Mouse (Mus musculus) liver, embryonic 16.5 days (tissue): Measurements from ENCODE around the gene Trpm2. TPM values are rescaled to one million over a fixed set of nuclear protein-coding genes. Genes with fewer than 3 reads are reported as not detected.

Experiments used
- ATAC-seq: fragments of 200-750 bp; cut with Nextera tagmentation; 2 replicates; pipeline ENCODE4 v1.8.0; 2017; ENCODE audit warnings: low read depth, mild to moderate bottlenecking, moderate number of reproducible peaks, moderate library complexity
- H3K27ac ChIP-seq: fragments of 300-500 bp; sonication (generic); 2 replicates; pipeline ENCODE4 v1.5.1; 2014; ENCODE audit warnings: mild to moderate bottlenecking, low read length
- H3K27me3 ChIP-seq: fragments of 300-500 bp; sonication (generic); 2 replicates; pipeline ENCODE4 v1.6.1; 2014; ENCODE audit warnings: low read depth, low read length, mixed read lengths; ENCODE audit not compliant: control insufficient read depth, insufficient read depth
- H3K36me3 ChIP-seq: fragments of 300-500 bp; sonication (generic); 2 replicates; pipeline ENCODE4 v1.6.1; 2014; ENCODE audit warnings: mild to moderate bottlenecking; ENCODE audit not compliant: control insufficient read depth, insufficient read depth
- H3K4me1 ChIP-seq: fragments of 300-500 bp; sonication (generic); 2 replicates; pipeline ENCODE4 v1.6.1; 2014; ENCODE audit warnings: low read depth, low read length, mixed read lengths; ENCODE audit not compliant: control insufficient read depth
- H3K4me2 ChIP-seq: fragments of 300-500 bp; sonication (generic); 2 replicates; pipeline ENCODE4 v1.6.1; 2014; ENCODE audit warnings: low read depth, low read length, mixed read lengths
- H3K4me3 ChIP-seq: fragments of 300-500 bp; sonication (generic); 2 replicates; pipeline ENCODE4 v1.5.1; 2014; ENCODE audit warnings: low read depth, mild to moderate bottlenecking, low read length
- H3K9ac ChIP-seq: fragments of 300-500 bp; sonication (generic); 2 replicates; pipeline ENCODE4 v1.6.1; 2014; ENCODE audit warnings: low read depth, low read length
- H3K9me3 ChIP-seq: fragments of 300-500 bp; sonication (generic); replicated peaks from 2 replicates; pipeline ENCODE4 v1.6.1; 2016; ENCODE audit warnings: low read length; ENCODE audit not compliant: control insufficient read depth
- WGBS: fragments of 180-500 bp; shearing (Covaris S2); extraction: QIAGEN DNeasy Blood & Tissue Kit; methylation state at CpG from one replicate; pipeline ENCODE4 v1.1.7; 2014; ENCODE audit not compliant: insufficient replicate concordance; 5-methylcytosine and 5-hydroxymethylcytosine counted together
- polyA plus RNA-seq: library from polyadenylated mRNA; unstranded; fragments of >200 nt; fragmentation: Nextera tagmentation; extraction: Ambion mirVana; gene quantifications from 2 replicates; pipeline ENCODE4 v1.2.1, GENCODE M21; 2015

Trpm2 gene
- polyA plus RNA-seq, 1 experiment from 2014 or later: 2.7 TPM

DNA sequence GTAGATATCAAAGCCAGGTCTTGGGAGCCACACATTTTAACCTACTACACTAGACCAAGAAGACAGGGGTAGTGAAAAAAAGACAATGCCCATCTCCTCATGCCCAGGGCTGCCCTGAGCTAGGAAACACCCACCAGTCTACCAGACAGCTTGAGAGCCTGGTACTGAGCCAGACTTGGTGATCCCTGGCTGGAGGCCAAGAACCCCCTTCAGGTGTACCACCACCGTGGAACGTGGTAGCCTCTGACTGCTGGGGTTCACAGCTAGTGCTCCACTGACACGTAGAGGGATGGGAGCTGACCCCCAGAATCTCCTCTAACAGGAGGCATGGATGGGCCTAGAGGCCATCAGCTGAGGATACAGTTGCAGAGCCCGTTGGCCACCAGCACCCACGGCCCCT, 29.8 kb upstream of the Trpm2 start:
- Histone ChIP-seq H3K4me2 (no peak overlapping the region), H3K27me3 (no peaks in the 10 kb centered on the region), H3K4me3 (no peak overlapping the region), H3K36me3 (peaks cover 66% of the 10 kb centered on the region), H3K9ac (no peak overlapping the region), H3K9me3 (no peaks in the 10 kb centered on the region), H3K4me1 (peaks cover 14% of the 10 kb centered on the region), H3K27ac (no peak overlapping the region)
- no peak for ATAC-seq
- 89% methylated on average over 5 of the region's 5 CpGs for WGBS

DNA sequence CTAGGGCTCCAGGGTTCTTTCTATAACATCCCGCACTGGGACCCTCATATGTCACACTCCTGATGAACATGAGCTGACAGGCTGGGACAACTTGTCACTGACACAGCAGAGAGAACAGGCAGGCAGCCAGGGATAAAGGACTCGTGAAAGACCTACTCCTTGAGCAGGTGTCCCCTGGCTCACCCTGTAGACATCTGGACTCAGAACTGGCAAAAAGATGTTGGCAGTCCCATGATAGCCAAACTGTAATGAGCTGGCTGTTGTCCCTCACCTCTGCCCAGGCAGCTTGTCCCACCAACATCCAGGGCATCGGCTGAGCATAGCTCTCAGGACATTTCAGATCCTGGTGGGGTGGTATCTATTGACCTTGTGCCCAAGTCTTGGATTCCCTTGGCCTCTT, 25.3 kb upstream of the Trpm2 start:
- Histone ChIP-seq H3K9me3 (no peaks in the 10 kb centered on the region), H3K4me2 (no peak overlapping the region), H3K4me1 (no peaks in the 10 kb centered on the region), H3K9ac (no peak overlapping the region), H3K4me3 (no peak overlapping the region), H3K27ac (no peak overlapping the region), H3K27me3 (no peaks in the 10 kb centered on the region), H3K36me3 (peaks cover 76% of the 10 kb centered on the region)
- 82% methylated on average over 3 of the region's 3 CpGs for WGBS
- no peak for ATAC-seq

DNA sequence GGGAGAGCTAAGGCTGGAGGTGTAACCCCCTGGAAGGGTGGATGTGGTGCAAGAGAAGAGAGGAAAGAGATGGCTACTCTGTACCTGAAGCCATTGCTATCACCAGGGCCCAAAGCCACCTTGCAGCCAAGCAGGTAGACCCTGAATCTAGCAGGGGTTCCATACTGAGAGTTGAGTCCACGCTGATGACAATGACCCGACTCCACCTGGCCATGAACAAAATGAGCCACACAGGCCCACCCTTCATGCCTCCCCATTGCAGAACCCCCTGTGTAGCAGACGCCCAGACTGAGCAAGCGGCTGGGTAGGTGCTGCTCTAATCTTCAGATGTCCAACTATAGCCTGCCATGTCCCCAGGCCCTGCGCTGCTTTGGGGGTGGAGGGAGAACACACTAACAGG, 15.4 kb upstream of the Trpm2 start:
- no peaks in the 10 kb centered on the region for H3K9me3 ChIP-seq
- H3K36me3 ChIP-seq: peaks cover 34% of the 10 kb centered on the region
- H3K4me2 ChIP-seq: no peak overlapping the region
- no peak overlapping the region for H3K27ac ChIP-seq
- no peak for ATAC-seq
- no peak overlapping the region for H3K4me3 ChIP-seq
- no peak overlapping the region for H3K9ac ChIP-seq
- no peaks in the 10 kb centered on the region for H3K4me1 ChIP-seq
- H3K27me3 ChIP-seq: no peaks in the 10 kb centered on the region
- WGBS: 69% methylated on average over 5 of the region's 5 CpGs

DNA sequence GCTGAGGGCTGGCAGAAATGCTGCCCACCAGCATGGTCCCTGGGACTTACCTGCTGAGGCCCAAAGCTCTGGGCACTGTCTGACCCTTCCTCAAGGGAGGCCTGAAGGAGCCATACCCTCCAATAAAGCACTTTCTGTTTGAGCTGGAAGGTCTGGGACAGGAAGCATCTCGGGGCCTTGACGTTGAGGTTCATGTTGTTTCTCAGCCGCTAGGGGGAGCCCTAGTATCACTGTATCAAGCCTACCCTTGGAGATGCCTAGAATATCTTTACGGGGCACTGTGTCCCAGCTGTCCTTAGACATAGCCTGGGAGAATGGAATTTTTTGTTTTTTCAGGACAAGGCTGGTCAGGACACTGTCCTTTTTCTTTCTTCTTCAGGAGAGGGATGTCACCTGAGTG, 14.3 kb upstream of the Trpm2 start:
- Histone ChIP-seq H3K9me3 (no peaks in the 10 kb centered on the region), H3K27ac (no peak overlapping the region), H3K36me3 (peaks cover 23% of the 10 kb centered on the region), H3K4me2 (no peak overlapping the region), H3K27me3 (no peaks in the 10 kb centered on the region), H3K9ac (no peak overlapping the region), H3K4me3 (no peak overlapping the region), H3K4me1 (no peaks in the 10 kb centered on the region)
- ATAC-seq: peak; percentile 68
- WGBS: 3% methylated on average over 4 of the region's 4 CpGs

DNA sequence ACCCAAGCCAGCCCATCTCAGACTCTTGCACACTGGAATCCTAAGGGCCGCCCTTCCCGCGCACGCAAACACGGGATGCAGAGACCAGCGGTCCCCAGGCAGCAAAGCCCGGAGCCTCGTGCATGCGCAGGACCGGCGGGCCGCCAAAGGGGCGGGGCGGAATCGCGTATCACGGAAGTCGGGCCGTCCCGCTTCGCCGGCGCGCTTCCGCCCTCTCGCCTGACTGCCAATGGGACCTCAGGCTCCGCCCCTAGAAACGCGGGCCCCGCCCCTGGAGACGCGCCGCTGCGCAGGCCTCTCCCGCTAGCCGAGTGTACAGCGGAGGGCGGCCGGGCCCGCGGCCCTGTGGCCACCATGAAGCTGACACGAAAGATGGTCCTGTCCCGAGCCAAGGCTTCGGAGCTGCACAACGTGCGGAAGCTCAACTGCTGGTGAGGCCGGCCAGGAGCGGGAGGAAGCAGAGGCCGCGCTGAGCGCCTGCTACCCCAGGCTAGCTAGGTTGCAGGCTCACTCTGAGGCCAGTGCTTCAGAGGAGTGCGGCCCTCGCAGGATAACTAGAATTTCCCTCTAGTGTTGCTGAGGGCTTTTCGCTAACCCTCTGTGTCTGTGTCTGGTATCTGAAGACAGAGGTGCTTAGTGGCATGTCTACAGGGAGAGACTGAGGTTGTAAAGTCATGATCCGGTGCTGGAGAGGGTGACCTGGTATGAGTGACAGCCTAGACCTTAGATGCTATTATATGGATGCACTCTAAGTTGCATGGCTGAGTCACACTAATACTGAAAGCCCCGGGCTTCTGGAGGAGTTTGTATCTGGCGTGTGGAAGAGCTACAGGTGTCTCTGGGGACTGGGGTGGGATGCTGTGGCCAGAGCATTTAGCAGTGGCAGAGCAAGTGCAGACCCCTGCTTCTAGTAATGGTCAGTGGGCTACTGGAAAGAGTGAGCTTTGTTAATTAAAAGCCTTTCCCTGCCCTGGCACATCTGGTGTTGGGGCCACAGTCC, 8.3 kb upstream of the Trpm2 start, which contains the start of gene 1810043G02Rik:
Gene 1810043G02Rik (plus strand): TSS at position 174 of the 1,000 bp plus-strand sequence.
- peaks cover 21% of the 10 kb centered on the region for H3K4me1 ChIP-seq
- no peaks in the 10 kb centered on the region for H3K27me3 ChIP-seq
- H3K4me2 ChIP-seq: peak within 1 kb of the TSS; percentile 97
- peak; percentile 96 for ATAC-seq
- peak within 1 kb of the TSS; percentile 74 for H3K9ac ChIP-seq
- WGBS: 2% methylated on average over 55 of the region's 57 CpGs
- H3K27ac ChIP-seq: no peak within 1 kb of the TSS
- no peaks in the 10 kb centered on the region for H3K36me3 ChIP-seq
- H3K4me3 ChIP-seq: peak within 1 kb of the TSS; percentile 74
- H3K9me3 ChIP-seq: no peaks in the 10 kb centered on the region

DNA sequence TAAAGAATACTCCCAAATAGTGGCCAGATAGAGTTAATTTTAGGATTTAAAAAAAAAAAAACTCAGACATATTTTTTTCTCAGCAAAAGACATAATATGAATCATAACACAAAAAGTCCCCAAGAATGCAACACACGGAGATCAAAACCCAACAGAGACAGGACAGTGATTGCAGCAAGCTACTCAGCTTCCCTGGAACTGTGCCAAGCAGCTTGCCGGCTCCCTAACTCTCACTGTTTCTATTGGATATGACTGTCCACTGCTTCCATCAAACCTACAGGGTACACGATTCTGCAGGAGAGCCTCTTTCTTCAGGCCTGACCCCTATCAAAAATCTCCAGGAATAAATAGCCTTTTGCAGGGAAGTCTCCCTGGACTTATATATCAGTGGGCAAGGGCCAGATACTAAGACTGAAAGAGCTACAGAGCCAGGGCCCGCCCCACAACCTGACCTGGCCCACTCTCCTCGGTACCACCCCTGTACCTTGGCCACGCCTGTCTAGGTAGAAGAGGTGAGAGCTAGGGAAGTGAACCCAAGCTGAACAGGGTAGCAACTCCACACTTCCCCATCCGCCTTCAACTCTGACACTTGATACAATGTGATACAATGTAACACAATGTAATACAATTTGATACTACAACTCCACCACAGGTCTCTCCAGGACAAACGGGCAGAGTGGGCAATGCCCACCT, 6.2 kb upstream of the Trpm2 start:
- no peak for ATAC-seq
- Histone ChIP-seq H3K4me3 (no peak overlapping the region), H3K4me1 (peaks cover 21% of the 10 kb centered on the region), H3K9ac (no peak overlapping the region), H3K4me2 (no peak overlapping the region), H3K36me3 (no peaks in the 10 kb centered on the region), H3K9me3 (no peaks in the 10 kb centered on the region), H3K27me3 (no peaks in the 10 kb centered on the region), H3K27ac (no peak overlapping the region)
- 56% methylated on average over 8 of the region's 8 CpGs for WGBS

DNA sequence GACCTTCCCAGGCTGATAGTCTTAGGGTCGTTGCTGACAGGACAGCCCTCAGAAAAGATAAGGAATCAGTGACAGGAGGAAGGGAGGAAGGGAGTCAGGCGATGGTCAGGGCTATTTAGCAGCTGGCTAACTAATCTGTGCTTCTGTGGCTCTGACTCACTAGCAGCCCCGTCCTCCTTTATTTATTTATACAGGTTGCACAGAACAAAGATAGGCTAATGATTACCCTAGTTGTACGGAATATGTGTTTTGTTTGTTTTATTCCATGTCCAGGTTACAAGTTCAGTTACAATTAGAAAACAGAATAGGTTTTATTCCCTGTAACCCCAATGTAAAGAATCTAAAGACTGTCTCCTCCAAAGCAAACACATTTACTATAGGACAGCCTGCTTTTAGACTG, 5.3 kb upstream of the Trpm2 start:
- ATAC-seq: no peak
- Histone ChIP-seq H3K27me3 (no peaks in the 10 kb centered on the region; the same call in 1 of the 2 replicates), H3K4me1 (peaks cover 21% of the 10 kb centered on the region), H3K4me2 (no peak overlapping the region), H3K9me3 (no peaks in the 10 kb centered on the region), H3K9ac (no peak overlapping the region), H3K36me3 (no peaks in the 10 kb centered on the region), H3K4me3 (no peak overlapping the region), H3K27ac (no peak overlapping the region)
- 12% methylated on average over 4 of the region's 4 CpGs for WGBS

DNA sequence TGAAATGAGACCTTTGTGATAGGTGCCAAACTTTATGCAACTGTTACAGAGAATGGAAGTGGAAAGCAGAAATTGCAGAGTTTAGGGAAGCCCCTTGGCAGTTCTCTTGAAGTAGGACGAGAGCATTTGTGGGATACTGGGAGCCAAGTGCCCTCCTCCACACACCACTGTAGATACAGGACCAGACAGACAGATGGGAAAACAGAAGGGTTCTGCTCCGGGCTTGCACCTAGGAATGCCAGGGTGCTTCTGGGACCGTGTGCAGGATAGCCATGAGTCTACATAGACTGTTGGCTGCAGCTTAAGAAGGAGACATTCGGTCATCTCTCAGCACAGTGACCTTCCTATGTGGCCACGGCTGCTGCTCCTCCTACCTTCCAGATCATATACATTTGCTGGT, 4.4 kb upstream of the Trpm2 start:
- Histone ChIP-seq H3K9me3 (no peaks in the 10 kb centered on the region), H3K9ac (no peak overlapping the region)

DNA sequence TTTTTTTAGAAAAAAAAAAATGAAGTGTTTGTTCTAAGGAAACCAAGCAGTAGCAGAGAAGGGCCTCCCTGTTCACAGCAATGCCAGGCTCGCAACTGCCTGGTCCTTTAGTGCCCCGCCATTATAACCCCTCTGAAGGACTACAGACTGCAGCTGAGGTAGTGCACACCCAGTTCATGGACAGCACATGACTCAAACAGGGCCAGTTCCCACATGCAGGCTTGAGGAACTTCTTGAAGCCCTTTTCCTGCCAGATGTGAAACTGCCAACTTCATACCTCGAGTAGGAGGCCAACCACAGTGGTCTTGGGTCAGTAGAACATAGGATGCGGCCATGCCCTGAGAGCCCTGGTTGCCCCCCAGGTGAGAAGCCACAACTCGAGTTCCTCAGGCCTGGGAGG, 4.0 kb upstream of the Trpm2 start:
- Histone ChIP-seq H3K36me3 (no peaks in the 10 kb centered on the region), H3K4me2 (no peak overlapping the region), H3K4me1 (peaks cover 21% of the 10 kb centered on the region), H3K27ac (no peak overlapping the region), H3K9ac (no peak overlapping the region), H3K9me3 (no peaks in the 10 kb centered on the region), H3K4me3 (no peak overlapping the region), H3K27me3 (peaks cover 10% of the 10 kb centered on the region)
- WGBS: 39% methylated on average over 5 of the region's 5 CpGs
- no peak for ATAC-seq

More for the DNA sequence above, 4.4 kb upstream of the Trpm2 start:
- WGBS: 50% methylated on average over 5 of the region's 5 CpGs
- Histone ChIP-seq H3K4me2 (no peak overlapping the region), H3K4me1 (peaks cover 21% of the 10 kb centered on the region), H3K4me3 (no peak overlapping the region), H3K27me3 (peaks cover 5% of the 10 kb centered on the region), H3K27ac (no peak overlapping the region), H3K36me3 (no peaks in the 10 kb centered on the region)
- ATAC-seq: no peak
